Mouse (Mus musculus): Measurements from ENCODE around the gene Cacul1. TPM values are rescaled to one million over a fixed set of nuclear protein-coding genes. Genes with fewer than 3 reads are reported as not detected.

Gene Cacul1
- total and polyA plus RNA-seq, 3 experiments, result 48.6 to 113 (median 53.5) TPM

DNA sequence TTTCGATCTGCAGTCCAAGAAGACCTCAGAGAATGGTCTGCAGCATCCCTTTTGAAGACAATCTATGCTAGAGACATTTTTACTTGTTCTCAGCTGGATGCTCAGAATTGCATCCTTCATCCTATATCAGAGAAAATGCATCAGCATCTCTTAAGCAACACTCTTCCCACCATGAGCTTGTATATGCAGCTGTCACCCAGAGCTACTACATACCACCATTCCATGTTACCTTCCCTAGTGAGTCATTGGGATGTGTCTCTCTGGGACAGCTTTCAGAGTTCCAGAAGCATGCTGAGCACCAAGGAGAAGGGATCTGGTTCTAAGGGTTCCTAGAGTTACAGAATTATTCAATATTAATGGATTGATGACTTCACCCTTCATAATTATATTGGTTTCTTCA, 102.0 kb downstream of the Cacul1 start:
- no peak overlapping the region for H3K27ac ChIP-seq (ENCODE audit: control insufficient read depth, low read depth, low read length)
- no peaks in the 10 kb centered on the region for H3K36me3 ChIP-seq (ENCODE audit: control insufficient read depth in 1 of 2, insufficient read depth in 2 of 2, low read length in 2 of 2)
- H3K4me3 ChIP-seq (ENCODE audit: control insufficient read depth in 1 of 2, insufficient read depth in 1 of 2, low read depth in 2 of 2, low read length in 2 of 2), result no peak overlapping the region
- H3K9ac ChIP-seq (ENCODE audit: control insufficient read depth, low read depth, low read length, poor library complexity, severe bottlenecking), result no peak overlapping the region
- H3K79me2 ChIP-seq (ENCODE audit: control insufficient read depth, insufficient read depth, low read length, poor library complexity), result no peaks in the 10 kb centered on the region
- DNase-seq (ENCODE audit: low read depth, low spot score), result no peak
- H3K9me3 ChIP-seq (replicated peaks; ENCODE audit: insufficient read depth, low read length), result no peaks in the 10 kb centered on the region
- H3K27me3 ChIP-seq (ENCODE audit: control insufficient read depth in 1 of 2, insufficient read depth in 2 of 2, low read length in 2 of 2), result no peaks in the 10 kb centered on the region
- TF ChIP-seq CHD1 (IDR thresholded peaks at IDR 0.05; ENCODE audit: low read depth, low read length), result no peak
- no peak for TF ChIP-seq NRF1 (IDR thresholded peaks at IDR 0.05; ENCODE audit: insufficient read depth, low read depth, low read length, poor library complexity, severe bottlenecking)
- no peak for TF ChIP-seq JUND (IDR thresholded peaks at IDR 0.05; ENCODE audit: low read depth, low read length)
- no peak for TF ChIP-seq MAZ (IDR thresholded peaks at IDR 0.05; ENCODE audit: low read depth, low read length)
- TF ChIP-seq POLR2AphosphoS5 (IDR thresholded peaks at IDR 0.05; ENCODE audit: borderline replicate concordance, low read depth, low read length), result no peak
- TF ChIP-seq EP300 (IDR thresholded peaks at IDR 0.05; ENCODE audit: low read depth in 1 of 2, low read length in 2 of 2), result no peak
- no peak for TF ChIP-seq MYC (IDR thresholded peaks at IDR 0.05; ENCODE audit: low read depth, low read length)
- TF ChIP-seq USF1 (IDR thresholded peaks at IDR 0.05; ENCODE audit: low read depth, low read length), result no peak
- H3K4me1 ChIP-seq (ENCODE audit: control insufficient read depth in 1 of 2, insufficient read depth in 2 of 2, low read length in 2 of 2), result no peaks in the 10 kb centered on the region

DNA sequence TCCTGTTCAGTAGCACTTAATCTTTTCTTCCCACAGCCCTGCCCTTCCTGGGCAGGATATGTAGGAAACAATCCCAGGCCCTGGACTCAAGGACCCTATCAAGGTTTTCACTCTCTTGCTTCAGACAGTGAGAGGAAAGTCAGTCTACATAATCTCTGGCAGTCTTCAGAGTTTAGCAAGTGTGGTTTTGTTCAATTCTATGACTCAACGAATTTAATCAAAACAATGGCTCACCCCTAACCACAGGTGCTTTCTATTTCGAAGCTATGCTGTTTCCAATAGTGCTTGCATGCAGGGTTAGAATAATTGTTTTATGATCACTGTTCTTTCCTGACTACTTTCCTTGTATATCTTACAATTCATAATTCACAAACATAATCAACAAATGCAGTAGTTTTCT, 103.0 kb downstream of the Cacul1 start:
- no peak overlapping the region for H3K27ac ChIP-seq (ENCODE audit: control insufficient read depth, low read depth, low read length)
- H3K9me3 ChIP-seq (replicated peaks; ENCODE audit: insufficient read depth, low read length), result no peaks in the 10 kb centered on the region
- H3K4me3 ChIP-seq (ENCODE audit: control insufficient read depth in 1 of 2, insufficient read depth in 1 of 2, low read depth in 2 of 2, low read length in 2 of 2), result no peak overlapping the region
- no peak overlapping the region for H3K9ac ChIP-seq (ENCODE audit: control insufficient read depth, low read depth, low read length, poor library complexity, severe bottlenecking)
- no peaks in the 10 kb centered on the region for H3K79me2 ChIP-seq (ENCODE audit: control insufficient read depth, insufficient read depth, low read length, poor library complexity)
- TF ChIP-seq USF1 (IDR thresholded peaks at IDR 0.05; ENCODE audit: low read depth, low read length) (no peak), GABPA (IDR thresholded peaks at IDR 0.05; ENCODE audit: low read depth, low read length) (no peak), TAL1 (IDR thresholded peaks at IDR 0.05; ENCODE audit: low read length) (no peak), JUND (IDR thresholded peaks at IDR 0.05; ENCODE audit: low read depth, low read length) (no peak), MYC (IDR thresholded peaks at IDR 0.05; ENCODE audit: low read depth, low read length) (no peak)
- H3K27me3 ChIP-seq (ENCODE audit: control insufficient read depth in 1 of 2, insufficient read depth in 2 of 2, low read length in 2 of 2), result no peaks in the 10 kb centered on the region
- no peak for DNase-seq (ENCODE audit: low read depth, low spot score)
- no peaks in the 10 kb centered on the region for H3K4me1 ChIP-seq (ENCODE audit: control insufficient read depth in 1 of 2, insufficient read depth in 2 of 2, low read length in 2 of 2)
- no peaks in the 10 kb centered on the region for H3K36me3 ChIP-seq (ENCODE audit: control insufficient read depth in 1 of 2, insufficient read depth in 2 of 2, low read length in 2 of 2)

Other genes starting within 250 kb of the Cacul1 start
- not detected in 2 replicates for gene Prlhr, start 112.7 kb downstream of the Cacul1 start, total RNA-seq (2012; rRNA removed)
- gene Prlhr, start 112.7 kb downstream of the Cacul1 start, polyA plus RNA-seq (2012; ENCODE audit: insufficient read depth in 1 of 2, insufficient read length in 2 of 2, low read depth in 1 of 2, low replicate concordance in 2 of 2, missing spikeins in 1 of 2), result not detected
- gene Nanos1, start 175.0 kb upstream of the Cacul1 start, total RNA-seq (2012; rRNA removed), result 3.8 and 4.5 TPM in 2 replicates
- 1 to 10 TPM in 1 of 2 experiments, not detected in 1; 4.6 TPM for gene Nanos1, start 175.0 kb upstream of the Cacul1 start, polyA plus RNA-seq (2012; ENCODE audit: insufficient read depth in 1 of 2, insufficient read length in 2 of 2, low read depth in 1 of 2, low replicate concordance in 2 of 2, missing spikeins in 1 of 2)
- 331 and 352 TPM in 2 replicates for gene Eif3a, start 209.6 kb upstream of the Cacul1 start, total RNA-seq (2012; rRNA removed)
- gene Eif3a, start 209.6 kb upstream of the Cacul1 start, polyA plus RNA-seq (2012; ENCODE audit: insufficient read depth in 1 of 2, insufficient read length in 2 of 2, low read depth in 1 of 2, low replicate concordance in 2 of 2, missing spikeins in 1 of 2), result 100 to 1,000 TPM; 424 to 914 TPM
- 12.1 and 13.0 TPM in 2 replicates for gene Fam45a, start 230.6 kb upstream of the Cacul1 start, total RNA-seq (2012; rRNA removed)
- gene Fam45a, start 230.6 kb upstream of the Cacul1 start, polyA plus RNA-seq (2012; ENCODE audit: insufficient read depth in 1 of 2, insufficient read length in 2 of 2, low read depth in 1 of 2, low replicate concordance in 2 of 2, missing spikeins in 1 of 2), result 10 to 100 TPM in 1 of 2 experiments, not detected in 1; 20.4 TPM

Measured in MEL (cell line).